ENCODE assay signal across 16 mouse cellular contexts in genomic region chr12:16068940-16069339, GRCm38 (mm10).
DNase-seq lines count a peak whose midpoint lies in the region; ATAC-seq lines count a peak whose summit lies in the region.
"Had no signal": no experiment of that assay in that cellular context is flagged by ENCODE, and none has a peak within 500 bp of the region (broad histone marks: within the 10 kb centered on the region; RNA-seq: fewer than 3 reads in every experiment).

No protein-coding gene starts in this region.

- intact Hi-C loops in left cerebral cortex, postnatal 4 days (cut with DNase I) = no loop called here
- intact Hi-C loops in left cerebral cortex, postnatal 10 days (cut with DNase I) = no loop called here

- peak; percentile 25 to 26 for DNase-seq in left cerebral cortex, adult 18-20 months (ENCODE audit: low spot score in 2 of 2)
- DNase-seq in left cerebral cortex, postnatal 4 days = no peak
- peak; percentile 12 for DNase-seq in layer of hippocampus, adult 11-12 months (ENCODE audit: low spot score)
- DNase-seq in left cerebral cortex, postnatal 10 days (ENCODE audit: extremely low spot score in 1 of 2, low spot score in 2 of 2) = peak; percentile 60 to 62
- peak; percentile 80 for DNase-seq in right cerebral cortex, postnatal 4 days
- DNase-seq in cerebellum, postnatal 14 days = no peak
- DNase-seq in embryo, embryonic 11 days = no peak
- DNase-seq: cerebellum, adult 11-12 months; gastrocnemius, postnatal 25 days; kidney, postnatal 4 days; liver; lung, embryonic 14.5 days; retina, postnatal 1 day; thymus, adult 18-20 months had no signal

- no peak for ATAC-seq in activated CD4-positive, CD25-positive, alpha-beta regulatory T cell, adult 4 months
- ATAC-seq: intestine, postnatal 0 days had no signal

Comparison
In these comparisons a context has a peak if more than half of its experiments do, and no peak if none do; other contexts are left out.
1. DNase-seq: peak in left cerebral cortex, adult 18-20 months (2 of 2), layer of hippocampus, adult 11-12 months (single experiment), left cerebral cortex, postnatal 10 days (2 of 2) and right cerebral cortex, postnatal 4 days (single experiment); none in left cerebral cortex, postnatal 4 days (single experiment), cerebellum, postnatal 14 days (0 of 2) and embryo, embryonic 11 days (single experiment).